Mouse (Mus musculus) heart, postnatal 0 days (tissue): ENCODE data around the gene Reep6. TPM values are rescaled to one million over a fixed set of nuclear protein-coding genes. Genes with fewer than 3 reads are reported as not detected.
A peak's percentile ranks its signal among the peaks of the same experiment; 100 is the strongest.

Source experiments
- ATAC-seq: fragments of 200-750 bp; cut with Nextera tagmentation; 2 replicates; pipeline ENCODE4 v1.8.0; 2017; ENCODE audit warnings: low read depth, moderate number of reproducible peaks, moderate library complexity; ENCODE audit not compliant: insufficient read depth
- DNase-seq: peaks from one replicate; pipeline ENCODE4 v3.0.0-alpha.2; 2016; ENCODE audit warnings: low spot score
- H3K27ac ChIP-seq: fragments of 300-500 bp; sonication (generic); 2 replicates; pipeline ENCODE4 v1.5.1; 2014; ENCODE audit warnings: low read depth, mild to moderate bottlenecking
- H3K27me3 ChIP-seq: fragments of 300-500 bp; sonication (generic); 2 replicates; pipeline ENCODE4 v1.6.1; 2014; ENCODE audit warnings: low read length, mixed read lengths; ENCODE audit not compliant: control insufficient read depth, insufficient read depth
- H3K36me3 ChIP-seq: fragments of 300-500 bp; sonication (generic); replicated peaks from 2 replicates; pipeline ENCODE4 v1.6.1; 2014; ENCODE audit warnings: low read length, mixed read lengths; ENCODE audit not compliant: control insufficient read depth, insufficient read depth
- H3K4me1 ChIP-seq: fragments of 300-500 bp; sonication (generic); 2 replicates; pipeline ENCODE4 v1.6.1; 2014; ENCODE audit warnings: antibody characterized with exemption; ENCODE audit not compliant: control insufficient read depth, insufficient read depth
- H3K4me2 ChIP-seq: fragments of 300-500 bp; sonication (generic); 2 replicates; pipeline ENCODE4 v1.6.1; 2014; ENCODE audit warnings: low read depth, mild to moderate bottlenecking, low read length, moderate library complexity
- H3K4me3 ChIP-seq: fragments of 300-500 bp; sonication (generic); 2 replicates; pipeline ENCODE4 v1.5.1; 2014; ENCODE audit warnings: low read depth, low read length
- H3K9ac ChIP-seq: fragments of 300-500 bp; sonication (generic); replicated peaks from 2 replicates; pipeline ENCODE4 v1.6.1; 2014; ENCODE audit warnings: low read depth, low read length, mixed read lengths
- H3K9me3 ChIP-seq: fragments of 300-500 bp; sonication (generic); replicated peaks from 2 replicates; pipeline ENCODE4 v1.6.1; 2016; ENCODE audit warnings: low read length; ENCODE audit not compliant: control insufficient read depth
- CTCF ChIP-seq: IDR thresholded peaks from 2 replicates; pipeline ENCODE4 v1.5.1; 2016; ENCODE audit warnings: antibody characterized with exemption, control low read depth, low read depth
- EP300 ChIP-seq: IDR thresholded peaks from 2 replicates; pipeline ENCODE4 v1.6.1; 2016; ENCODE audit warnings: antibody characterized with exemption, low read depth
- whole genome bisulfite sequencing: fragments of 180-500 bp; shearing (Covaris S2); extraction: QIAGEN DNeasy Blood & Tissue Kit; methylation state at CpG from one replicate; pipeline ENCODE4 v1.1.7; 2014; 5-methylcytosine and 5-hydroxymethylcytosine counted together
- polyA plus RNA-seq: library from polyadenylated mRNA; unstranded; fragments of >200 nt; fragmentation: Nextera tagmentation; extraction: Ambion mirVana; gene quantifications from 2 replicates; pipeline ENCODE4 v1.2.1, GENCODE M21; 2015
- total RNA-seq: library from RNA; depleted of rRNA; stranded (reverse); fragments of >200 nt; gene quantifications from 2 replicates; pipeline ENCODE4 v1.2.3, GENCODE M21; 2014; ENCODE audit warnings: low replicate concordance

Reep6 gene
- total and polyA plus RNA-seq, 2 experiments from 2014 or later, result 0.85 TPM; not detected in 1

- H3K36me3 ChIP-seq, result peaks cover 59% of the 10 kb centered on the region
- 76% methylated on average over 15 of the region's 15 CpGs for whole genome bisulfite sequencing
- TF ChIP-seq CTCF (no peak), EP300 (no peak)
- no peaks in the 10 kb centered on the region for H3K9me3 ChIP-seq
- H3K9ac ChIP-seq, result no peak overlapping the region
- H3K27ac ChIP-seq, result no peak overlapping the region
- DNase-seq (no peak), ATAC-seq (no peak)
- H3K27me3 ChIP-seq, result no peaks in the 10 kb centered on the region
- H3K4me1 ChIP-seq, result peaks cover 16% of the 10 kb centered on the region
- H3K4me3 ChIP-seq, result no peak overlapping the region
- H3K4me2 ChIP-seq, result no peak overlapping the region
Measured at GRCm38 (mm10) chr10:80285222-80286070, 44.3 kb upstream of the Reep6 start.

GRCm38 (mm10) chr10:80288097-80288496, 41.7 kb upstream of the Reep6 start:
- TF ChIP-seq EP300 (no peak), CTCF (no peak)
- Histone ChIP-seq H3K27ac (no peak overlapping the region), H3K9me3 (no peaks in the 10 kb centered on the region), H3K4me1 (no peaks in the 10 kb centered on the region), H3K27me3 (no peaks in the 10 kb centered on the region), H3K36me3 (peaks cover 50% of the 10 kb centered on the region), H3K4me3 (no peak overlapping the region), H3K4me2 (no peak overlapping the region), H3K9ac (no peak overlapping the region)
- WGBS, result 95% methylated on average over 12 of the region's 12 CpGs
- DNase-seq (no peak), ATAC-seq (no peak)

GRCm38 (mm10) chr10:80288657-80289056, 41.1 kb upstream of the Reep6 start:
- H3K9me3 ChIP-seq, result no peaks in the 10 kb centered on the region
- H3K4me2 ChIP-seq, result no peak overlapping the region
- DNase-seq, result no peak
- no peaks in the 10 kb centered on the region for H3K27me3 ChIP-seq
- peaks cover 46% of the 10 kb centered on the region for H3K36me3 ChIP-seq
- no peak overlapping the region for H3K27ac ChIP-seq
- TF ChIP-seq CTCF (no peak), EP300 (no peak)
- no peak overlapping the region for H3K4me3 ChIP-seq
- WGBS, result 62% methylated on average over 8 of the region's 8 CpGs
- no peak overlapping the region for H3K9ac ChIP-seq
- no peak for ATAC-seq
- no peaks in the 10 kb centered on the region for H3K4me1 ChIP-seq

GRCm38 (mm10) chr10:80292251-80293146, 37.3 kb upstream of the Reep6 start, which contains the start of gene Rps15:
Gene Rps15, plus strand, starts transcription at chr10:80292453.
- Histone ChIP-seq H3K4me2 (peak within 1 kb of the TSS; percentile 71), H3K27me3 (0 out of 2 replicates have a peak, but pooled peaks cover 2% of the 10 kb centered on the region), H3K4me1 (0 out of 2 replicates have a peak, but pooled peaks cover 4% of the 10 kb centered on the region), H3K4me3 (peak within 1 kb of the TSS; percentile 80), H3K27ac (peak within 1 kb of the TSS; percentile 88), H3K36me3 (peaks cover 22% of the 10 kb centered on the region), H3K9ac (peak within 1 kb of the TSS; percentile 94), H3K9me3 (no peaks in the 10 kb centered on the region)
- DNase-seq, result peak; percentile 97
- peak; percentile 92 for ATAC-seq
- under 1% methylated on average over 72 of the region's 72 CpGs for WGBS
- peak; percentile 66 for TF ChIP-seq CTCF
- 0 out of 2 replicates have a peak, but pooled peaks have one; percentile 43 for TF ChIP-seq EP300

- WGBS, result 24% methylated on average over 14 of the region's 14 CpGs
- DNase-seq, result no peak
- 0 out of 2 replicates have a peak, but pooled peaks cover 4% of the 10 kb centered on the region for H3K4me1 ChIP-seq
- peak overlapping the region; percentile 88 for H3K27ac ChIP-seq
- H3K9ac ChIP-seq, result peak overlapping the region; percentile 94
- H3K9me3 ChIP-seq, result no peaks in the 10 kb centered on the region
- TF ChIP-seq CTCF, result no peak
- TF ChIP-seq EP300, result no peak
- H3K27me3 ChIP-seq, result peaks cover 8% of the 10 kb centered on the region
- peak overlapping the region; percentile 80 for H3K4me3 ChIP-seq
- ATAC-seq, result no peak
- H3K36me3 ChIP-seq, result peaks cover 14% of the 10 kb centered on the region
- H3K4me2 ChIP-seq, result peak overlapping the region; percentile 71
Measured at GRCm38 (mm10) chr10:80293325-80293724, 36.4 kb upstream of the Reep6 start.
